Mouse (Mus musculus): ENCODE measurements at regions not wholly inside any gene's neighbourhood (a gene's known extent, or its start where the extent isn't known, plus 50 kb on each side); places are given as distances from the start of the nearest gene placed in this dataset.

GRCm38 (mm10) chr7:94504748-94505147 lies 1425.1 kb downstream of the Fam181b start:
- 92% methylated on average over 1 of the region's 1 CpGs for WGBS
- Histone ChIP-seq H3K27ac (replicated peaks; ENCODE audit: low read depth, low read length) (no peak overlapping the region), H3K27me3 (ENCODE audit: control insufficient read depth, insufficient read depth, low read length) (no peaks in the 10 kb centered on the region), H3K4me3 (ENCODE audit: low read depth, low read length) (no peak overlapping the region), H3K9ac (ENCODE audit: low read length) (no peak overlapping the region), H3K9me3 (ENCODE audit: control insufficient read depth, low read length) (no peaks in the 10 kb centered on the region), H3K4me1 (ENCODE audit: control insufficient read depth, insufficient read depth, low read length) (no peaks in the 10 kb centered on the region), H3K4me2 (ENCODE audit: low read depth, severe bottlenecking) (no peak overlapping the region), H3K36me3 (ENCODE audit: control insufficient read depth, insufficient read depth, low read length) (no peaks in the 10 kb centered on the region)
- no peak for ATAC-seq (ENCODE audit: insufficient number of reproducible peaks, low FRiP score, low TSS enrichment, low read depth)
- no peak for DNase-seq (ENCODE audit: low spot score)

GRCm38 (mm10) chr7:94517002-94517401 lies 1437.3 kb downstream of the Fam181b start:
- Histone ChIP-seq H3K4me1 (ENCODE audit: control insufficient read depth, insufficient read depth, low read length) (no peaks in the 10 kb centered on the region), H3K27me3 (ENCODE audit: control insufficient read depth, insufficient read depth, low read length) (no peaks in the 10 kb centered on the region), H3K9ac (ENCODE audit: low read length) (no peak overlapping the region), H3K36me3 (ENCODE audit: control insufficient read depth, insufficient read depth, low read length) (no peaks in the 10 kb centered on the region), H3K4me3 (ENCODE audit: low read depth, low read length) (no peak overlapping the region), H3K9me3 (ENCODE audit: control insufficient read depth, low read length) (no peaks in the 10 kb centered on the region), H3K27ac (replicated peaks; ENCODE audit: low read depth, low read length) (no peak overlapping the region), H3K4me2 (ENCODE audit: low read depth, severe bottlenecking) (no peak overlapping the region)
- DNase-seq (ENCODE audit: low spot score), result no peak
- WGBS, result 95% methylated on average over 1 of the region's 1 CpGs
- ATAC-seq (ENCODE audit: insufficient number of reproducible peaks, low FRiP score, low TSS enrichment, low read depth), result no peak

- Histone ChIP-seq H3K27ac (replicated peaks; ENCODE audit: low read depth, low read length) (no peak overlapping the region), H3K9ac (ENCODE audit: low read length) (no peak overlapping the region), H3K9me3 (ENCODE audit: control insufficient read depth, low read length) (no peaks in the 10 kb centered on the region), H3K4me1 (ENCODE audit: control insufficient read depth, insufficient read depth, low read length) (no peaks in the 10 kb centered on the region), H3K36me3 (ENCODE audit: control insufficient read depth, insufficient read depth, low read length) (no peaks in the 10 kb centered on the region), H3K27me3 (ENCODE audit: control insufficient read depth, insufficient read depth, low read length) (no peaks in the 10 kb centered on the region), H3K4me2 (ENCODE audit: low read depth, severe bottlenecking) (no peak overlapping the region), H3K4me3 (ENCODE audit: low read depth, low read length) (no peak overlapping the region)
- WGBS, result 58% methylated on average over 1 of the region's 1 CpGs
- ATAC-seq (ENCODE audit: insufficient number of reproducible peaks, low FRiP score, low TSS enrichment, low read depth), result no peak
- no peak for DNase-seq (ENCODE audit: low spot score)
Observed at GRCm38 (mm10) chr7:94532520-94532919, 1452.9 kb downstream of the Fam181b start.

- H3K9me3 ChIP-seq (ENCODE audit: control insufficient read depth, low read length), result no peaks in the 10 kb centered on the region
- DNase-seq (ENCODE audit: low spot score) (no peak), ATAC-seq (ENCODE audit: insufficient number of reproducible peaks, low FRiP score, low TSS enrichment, low read depth) (no peak)
- no peak overlapping the region for H3K27ac ChIP-seq (replicated peaks; ENCODE audit: low read depth, low read length)
- no peaks in the 10 kb centered on the region for H3K36me3 ChIP-seq (ENCODE audit: control insufficient read depth, insufficient read depth, low read length)
- H3K9ac ChIP-seq (ENCODE audit: low read length), result no peak overlapping the region
- H3K27me3 ChIP-seq (ENCODE audit: control insufficient read depth, insufficient read depth, low read length), result no peaks in the 10 kb centered on the region
- H3K4me2 ChIP-seq (ENCODE audit: low read depth, severe bottlenecking), result no peak overlapping the region
- no peak overlapping the region for H3K4me3 ChIP-seq (ENCODE audit: low read depth, low read length)
- no peaks in the 10 kb centered on the region for H3K4me1 ChIP-seq (ENCODE audit: control insufficient read depth, insufficient read depth, low read length)
- 11% methylated on average over 1 of the region's 1 CpGs for WGBS
Observed at GRCm38 (mm10) chr7:94548332-94548731, 1468.7 kb downstream of the Fam181b start.

- DNase-seq (ENCODE audit: low spot score), result no peak
- no peaks in the 10 kb centered on the region for H3K9me3 ChIP-seq (ENCODE audit: control insufficient read depth, low read length)
- H3K9ac ChIP-seq (ENCODE audit: low read length), result no peak overlapping the region
- WGBS, result 51% methylated on average over 3 of the region's 3 CpGs
- H3K4me1 ChIP-seq (ENCODE audit: control insufficient read depth, insufficient read depth, low read length), result no peaks in the 10 kb centered on the region
- H3K27me3 ChIP-seq (ENCODE audit: control insufficient read depth, insufficient read depth, low read length), result no peaks in the 10 kb centered on the region
- no peak overlapping the region for H3K4me3 ChIP-seq (ENCODE audit: low read depth, low read length)
- H3K36me3 ChIP-seq (ENCODE audit: control insufficient read depth, insufficient read depth, low read length), result no peaks in the 10 kb centered on the region
- no peak overlapping the region for H3K4me2 ChIP-seq (ENCODE audit: low read depth, severe bottlenecking)
- ATAC-seq (ENCODE audit: insufficient number of reproducible peaks, low FRiP score, low TSS enrichment, low read depth), result no peak
- no peak overlapping the region for H3K27ac ChIP-seq (replicated peaks; ENCODE audit: low read depth, low read length)
Observed at GRCm38 (mm10) chr7:94581475-94581874, 1501.8 kb downstream of the Fam181b start.

- Histone ChIP-seq H3K4me3 (ENCODE audit: low read depth, low read length) (no peak overlapping the region), H3K27me3 (ENCODE audit: control insufficient read depth, insufficient read depth, low read length) (no peaks in the 10 kb centered on the region), H3K9me3 (ENCODE audit: control insufficient read depth, low read length) (no peaks in the 10 kb centered on the region), H3K4me2 (ENCODE audit: low read depth, severe bottlenecking) (no peak overlapping the region), H3K9ac (ENCODE audit: low read length) (no peak overlapping the region), H3K27ac (replicated peaks; ENCODE audit: low read depth, low read length) (no peak overlapping the region), H3K36me3 (ENCODE audit: control insufficient read depth, insufficient read depth, low read length) (no peaks in the 10 kb centered on the region), H3K4me1 (ENCODE audit: control insufficient read depth, insufficient read depth, low read length) (no peaks in the 10 kb centered on the region)
- ATAC-seq (ENCODE audit: insufficient number of reproducible peaks, low FRiP score, low TSS enrichment, low read depth) (no peak), DNase-seq (ENCODE audit: low spot score) (no peak)
Observed at GRCm38 (mm10) chr7:94587791-94588190, 1508.1 kb downstream of the Fam181b start.

GRCm38 (mm10) chr7:94594643-94595042 lies 1515.0 kb downstream of the Fam181b start:
- DNase-seq (ENCODE audit: low spot score) (no peak), ATAC-seq (ENCODE audit: insufficient number of reproducible peaks, low FRiP score, low TSS enrichment, low read depth) (no peak)
- no peak overlapping the region for H3K4me3 ChIP-seq (ENCODE audit: low read depth, low read length)
- H3K27ac ChIP-seq (replicated peaks; ENCODE audit: low read depth, low read length), result no peak overlapping the region
- H3K36me3 ChIP-seq (ENCODE audit: control insufficient read depth, insufficient read depth, low read length), result no peaks in the 10 kb centered on the region
- H3K9ac ChIP-seq (ENCODE audit: low read length), result no peak overlapping the region
- H3K4me2 ChIP-seq (ENCODE audit: low read depth, severe bottlenecking), result no peak overlapping the region
- no peaks in the 10 kb centered on the region for H3K9me3 ChIP-seq (ENCODE audit: control insufficient read depth, low read length)
- WGBS, result 79% methylated on average over 1 of the region's 1 CpGs
- no peaks in the 10 kb centered on the region for H3K27me3 ChIP-seq (ENCODE audit: control insufficient read depth, insufficient read depth, low read length)
- H3K4me1 ChIP-seq (ENCODE audit: control insufficient read depth, insufficient read depth, low read length), result no peaks in the 10 kb centered on the region

GRCm38 (mm10) chr7:94618965-94619364 lies 1539.3 kb downstream of the Fam181b start:
- Histone ChIP-seq H3K27me3 (ENCODE audit: control insufficient read depth, insufficient read depth, low read length) (no peaks in the 10 kb centered on the region), H3K4me2 (ENCODE audit: low read depth, severe bottlenecking) (no peak overlapping the region), H3K27ac (replicated peaks; ENCODE audit: low read depth, low read length) (no peak overlapping the region), H3K36me3 (ENCODE audit: control insufficient read depth, insufficient read depth, low read length) (no peaks in the 10 kb centered on the region), H3K4me3 (ENCODE audit: low read depth, low read length) (no peak overlapping the region), H3K9ac (ENCODE audit: low read length) (no peak overlapping the region), H3K9me3 (ENCODE audit: control insufficient read depth, low read length) (no peaks in the 10 kb centered on the region), H3K4me1 (ENCODE audit: control insufficient read depth, insufficient read depth, low read length) (no peaks in the 10 kb centered on the region)
- DNase-seq (ENCODE audit: low spot score) (no peak), ATAC-seq (ENCODE audit: insufficient number of reproducible peaks, low FRiP score, low TSS enrichment, low read depth) (no peak)
- 88% methylated on average over 5 of the region's 5 CpGs for WGBS

GRCm38 (mm10) chr7:94624546-94624945 lies 1544.9 kb downstream of the Fam181b start:
- 85% methylated on average over 1 of the region's 1 CpGs for WGBS
- Histone ChIP-seq H3K27me3 (ENCODE audit: control insufficient read depth, insufficient read depth, low read length) (no peaks in the 10 kb centered on the region), H3K4me1 (ENCODE audit: control insufficient read depth, insufficient read depth, low read length) (no peaks in the 10 kb centered on the region), H3K9ac (ENCODE audit: low read length) (no peak overlapping the region), H3K27ac (replicated peaks; ENCODE audit: low read depth, low read length) (no peak overlapping the region), H3K9me3 (ENCODE audit: control insufficient read depth, low read length) (no peaks in the 10 kb centered on the region), H3K4me3 (ENCODE audit: low read depth, low read length) (no peak overlapping the region), H3K36me3 (ENCODE audit: control insufficient read depth, insufficient read depth, low read length) (no peaks in the 10 kb centered on the region), H3K4me2 (ENCODE audit: low read depth, severe bottlenecking) (no peak overlapping the region)
- DNase-seq (ENCODE audit: low spot score), result no peak
- no peak for ATAC-seq (ENCODE audit: insufficient number of reproducible peaks, low FRiP score, low TSS enrichment, low read depth)
